Mouse (Mus musculus): ENCODE measurements at regions not wholly inside any gene's neighbourhood (a gene's known extent, or its start where the extent isn't known, plus 50 kb on each side); places are given as distances from the start of the nearest gene placed in this dataset.

DNA sequence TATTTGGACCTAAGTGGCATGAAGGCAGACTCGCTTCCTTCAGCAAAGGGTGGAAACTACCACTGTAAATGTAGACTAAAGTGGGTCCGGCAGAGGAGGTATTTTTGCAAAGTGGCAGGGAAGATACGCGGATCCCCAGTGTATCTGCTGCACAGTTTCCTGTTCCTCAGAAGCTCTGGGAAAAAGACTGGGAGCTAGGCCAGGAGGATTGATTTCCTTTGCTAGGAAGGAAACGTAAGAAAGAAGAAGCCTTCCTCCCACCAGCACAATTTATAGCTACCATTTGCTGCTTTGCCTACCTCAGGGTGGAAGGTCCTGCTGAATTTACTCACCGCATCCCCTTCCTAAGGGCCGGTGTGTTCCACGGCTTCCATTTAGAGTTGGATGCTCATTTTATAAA, 244.2 kb upstream of the Gnpda2 start:
- TF ChIP-seq POLR2A (IDR thresholded peaks at IDR 0.05; ENCODE audit: low read depth, low read length) (no peak), CTCF (conservative IDR thresholded peaks at IDR 0.05; ENCODE audit: insufficient read depth, insufficient read length, low read depth, low read length) (no peak)

All from kidney, adult 2 months (tissue).